Mouse (Mus musculus): ENCODE measurements around the gene Tmem131. TPM values are rescaled to one million over a fixed set of nuclear protein-coding genes. Genes with fewer than 3 reads are reported as not detected.

The Tmem131 gene
- polyA plus RNA-seq, 1 experiment, result 18.8 TPM

DNA sequence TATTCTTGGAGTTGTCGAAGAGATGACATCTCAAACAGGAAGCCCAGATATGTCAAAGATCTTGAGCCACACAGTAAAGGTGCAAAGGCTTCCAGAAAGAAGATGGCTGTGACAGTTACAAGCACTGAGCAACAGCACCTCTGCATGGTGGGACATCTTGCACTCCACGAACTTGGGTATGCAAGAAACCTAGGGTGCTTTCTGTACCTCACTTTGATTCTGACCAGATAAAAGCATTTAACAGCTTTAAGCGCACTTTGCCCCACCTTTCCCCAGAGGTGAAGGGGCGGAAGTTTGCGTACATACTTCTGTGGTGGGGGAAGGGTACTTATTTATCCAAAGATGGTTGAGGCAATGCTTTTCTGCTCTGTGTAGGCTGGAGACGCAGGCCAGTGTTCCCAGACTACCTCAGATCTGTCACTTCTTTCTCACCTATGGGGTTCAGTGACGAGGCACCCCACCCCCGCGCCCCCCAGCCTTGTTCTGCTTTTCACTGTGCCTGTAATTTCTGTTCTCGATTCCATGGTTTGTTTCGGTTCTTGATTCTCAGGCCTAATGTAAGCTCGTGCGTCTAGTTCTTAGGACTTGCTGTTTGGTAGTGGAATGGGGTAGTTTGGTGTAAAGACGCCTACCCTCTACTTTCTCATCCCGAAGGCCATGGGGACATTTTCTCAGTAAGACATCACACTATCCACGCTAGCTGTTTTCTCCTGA is 17.2 kb upstream of the Tmem131 start:
- Histone ChIP-seq H3K4me3 (ENCODE audit: control insufficient read depth, low read depth, low read length) (no peak overlapping the region), H3K27ac (ENCODE audit: control insufficient read depth, insufficient read depth, low read depth, low read length) (no peak overlapping the region), H3K36me3 (ENCODE audit: control insufficient read depth, insufficient read depth, low read length) (no peaks in the 10 kb centered on the region), H3K27me3 (ENCODE audit: control insufficient read depth, insufficient read depth, low read length) (no peaks in the 10 kb centered on the region), H3K4me1 (ENCODE audit: control insufficient read depth, insufficient read depth, low read length) (no peaks in the 10 kb centered on the region)
- TF ChIP-seq POLR2A (IDR thresholded peaks at IDR 0.05; ENCODE audit: control insufficient read depth, low read depth, low read length) (no peak), CTCF (IDR thresholded peaks at IDR 0.05; ENCODE audit: control insufficient read depth, insufficient read depth, insufficient replicate concordance, low read depth, low read length) (no peak)

DNA sequence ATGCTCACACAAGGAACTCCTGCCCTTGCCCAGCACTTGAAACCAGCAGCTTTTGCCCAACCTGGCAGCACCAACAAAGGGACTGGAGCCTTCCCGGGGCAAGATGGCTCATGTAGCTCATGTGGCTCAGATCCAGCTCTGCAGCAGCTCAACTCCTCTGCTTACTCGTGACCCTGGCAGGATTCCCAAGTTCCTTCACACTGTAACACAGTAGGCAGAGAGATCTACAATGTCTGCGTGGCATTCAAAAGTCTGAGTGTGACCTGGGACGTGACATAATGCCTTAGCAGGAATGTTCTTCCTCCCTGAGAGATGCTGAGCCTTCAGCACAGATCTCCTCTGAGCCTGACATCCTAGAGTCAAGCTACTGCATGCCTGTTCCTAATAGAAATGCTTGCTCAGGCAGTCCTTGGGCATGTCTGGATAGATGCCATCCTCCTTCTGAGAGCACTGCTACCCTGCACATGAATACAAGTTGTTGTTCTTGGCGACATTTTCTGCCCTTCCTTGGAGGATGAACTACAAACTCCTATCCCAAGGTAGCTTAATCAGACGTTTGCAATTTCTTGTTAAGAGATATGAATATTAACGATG is 6.2 kb upstream of the Tmem131 start:
- no peaks in the 10 kb centered on the region for H3K27me3 ChIP-seq (ENCODE audit: control insufficient read depth, insufficient read depth, low read length)
- H3K4me1 ChIP-seq (ENCODE audit: control insufficient read depth, insufficient read depth, low read length), result no peaks in the 10 kb centered on the region
- H3K36me3 ChIP-seq (ENCODE audit: control insufficient read depth, insufficient read depth, low read length), result no peaks in the 10 kb centered on the region
- H3K4me3 ChIP-seq (ENCODE audit: control insufficient read depth, low read depth, low read length), result no peak overlapping the region
- TF ChIP-seq CTCF (IDR thresholded peaks at IDR 0.05; ENCODE audit: control insufficient read depth, insufficient read depth, insufficient replicate concordance, low read depth, low read length) (no peak), POLR2A (IDR thresholded peaks at IDR 0.05; ENCODE audit: control insufficient read depth, low read depth, low read length) (no peak)
- no peak overlapping the region for H3K27ac ChIP-seq (ENCODE audit: control insufficient read depth, insufficient read depth, low read depth, low read length)

DNA sequence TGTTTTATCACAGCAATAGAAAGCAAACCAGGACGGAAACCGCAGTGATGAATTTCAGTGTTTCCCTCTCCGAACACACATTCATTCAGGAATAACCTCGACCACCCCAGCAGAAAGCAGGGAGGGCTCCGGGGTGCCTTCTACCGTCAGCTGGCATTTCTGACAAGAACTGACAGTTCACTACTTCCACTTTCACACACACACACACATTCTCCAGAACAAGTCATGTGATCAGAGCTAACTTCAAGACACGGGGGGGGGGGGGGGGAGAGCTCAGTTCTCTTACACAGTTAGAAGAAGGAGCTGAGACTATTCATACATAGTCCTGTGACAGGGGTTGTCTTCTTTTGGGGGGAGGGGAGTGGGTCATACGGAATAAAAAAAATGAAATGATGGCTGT is 4.0 kb upstream of the Tmem131 start:
- TF ChIP-seq CTCF (IDR thresholded peaks at IDR 0.05; ENCODE audit: control insufficient read depth, insufficient read depth, insufficient replicate concordance, low read depth, low read length) (no peak), POLR2A (IDR thresholded peaks at IDR 0.05; ENCODE audit: control insufficient read depth, low read depth, low read length) (no peak)
- no peaks in the 10 kb centered on the region for H3K4me1 ChIP-seq (ENCODE audit: control insufficient read depth, insufficient read depth, low read length)
- H3K27ac ChIP-seq (ENCODE audit: control insufficient read depth, insufficient read depth, low read depth, low read length), result no peak overlapping the region
- H3K36me3 ChIP-seq (ENCODE audit: control insufficient read depth, insufficient read depth, low read length), result no peaks in the 10 kb centered on the region
- no peak overlapping the region for H3K4me3 ChIP-seq (ENCODE audit: control insufficient read depth, low read depth, low read length)
- H3K27me3 ChIP-seq (ENCODE audit: control insufficient read depth, insufficient read depth, low read length), result no peaks in the 10 kb centered on the region

DNA sequence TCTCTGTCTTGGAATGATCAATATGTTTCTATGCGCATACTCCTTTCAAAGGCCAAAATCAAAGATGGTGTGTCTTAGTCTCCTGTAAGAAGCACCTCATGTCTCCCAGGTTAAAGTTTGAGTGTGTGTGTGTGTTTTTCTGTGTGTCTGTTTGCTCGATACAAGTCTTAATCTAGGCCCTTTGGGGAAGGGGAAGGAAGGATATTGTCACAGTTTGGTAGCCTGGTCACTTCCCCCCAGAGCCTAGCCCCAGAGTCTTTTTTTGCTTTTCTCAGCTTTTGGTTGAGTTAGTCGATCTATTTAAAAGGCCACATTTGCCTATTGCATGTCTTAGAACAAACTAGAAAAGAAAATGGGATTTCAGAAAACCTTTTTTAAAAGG is 3.1 kb downstream of the Tmem131 start:
- TF ChIP-seq CTCF (IDR thresholded peaks at IDR 0.05; ENCODE audit: control insufficient read depth, insufficient read depth, insufficient replicate concordance, low read depth, low read length) (no peak), POLR2A (IDR thresholded peaks at IDR 0.05; ENCODE audit: control insufficient read depth, low read depth, low read length) (no peak)
- H3K27ac ChIP-seq (ENCODE audit: control insufficient read depth, insufficient read depth, low read depth, low read length), result peak overlapping the region; percentile 47
- peak overlapping the region; percentile 88; the same call in 1 of the 2 replicates for H3K4me3 ChIP-seq (ENCODE audit: control insufficient read depth, low read depth, low read length)

DNA sequence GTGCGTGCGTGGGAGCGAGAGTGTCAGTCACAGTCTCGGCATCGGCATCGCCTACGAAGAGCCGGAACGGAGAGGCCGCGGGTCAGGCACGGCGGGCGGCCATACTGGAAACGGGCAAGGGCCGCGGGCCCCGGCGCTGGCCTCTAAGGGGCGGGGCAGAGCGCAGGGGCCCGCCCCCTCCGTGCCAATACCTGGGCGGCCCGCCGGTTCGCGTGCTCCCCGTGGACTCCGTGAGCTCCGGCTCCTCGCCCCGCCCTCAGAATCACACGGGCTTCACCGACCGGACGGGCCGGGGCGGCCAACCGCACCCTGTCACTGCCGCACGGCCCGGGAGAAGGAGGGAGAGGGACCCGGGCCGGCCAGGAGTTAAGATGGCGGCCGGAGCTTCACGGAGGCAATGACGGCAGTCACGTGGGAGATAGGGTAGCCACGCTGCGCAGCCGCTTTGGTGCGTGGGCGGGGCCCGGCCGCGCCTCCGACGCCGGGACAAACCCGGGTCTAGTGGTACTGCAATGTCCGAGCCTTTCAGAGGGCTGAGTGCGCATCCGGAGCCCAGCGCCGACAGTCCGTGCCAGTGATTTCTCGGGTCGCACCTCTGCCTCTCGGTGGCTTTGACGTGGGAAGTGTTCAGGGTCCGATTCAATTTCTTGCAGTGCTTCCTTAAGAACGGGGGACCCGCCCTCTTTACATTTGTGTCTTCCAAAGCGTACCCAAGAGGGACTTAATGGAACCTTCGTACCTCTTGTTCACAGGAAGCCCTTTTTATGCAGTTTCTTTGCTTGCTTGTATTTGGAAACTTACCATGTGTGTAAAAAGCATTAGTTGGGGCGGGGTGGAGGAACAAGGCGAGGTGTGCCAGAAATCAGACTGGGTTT is 3.7 kb downstream of the Tmem131 start:
- H3K4me1 ChIP-seq (ENCODE audit: control insufficient read depth, insufficient read depth, low read length), result peaks cover 2% of the 10 kb centered on the region
- TF ChIP-seq POLR2A (IDR thresholded peaks at IDR 0.05; ENCODE audit: control insufficient read depth, low read depth, low read length) (peak; percentile 82), CTCF (IDR thresholded peaks at IDR 0.05; ENCODE audit: control insufficient read depth, insufficient read depth, insufficient replicate concordance, low read depth, low read length) (no peak)

More for the DNA sequence above, 3.1 kb downstream of the Tmem131 start:
- Histone ChIP-seq H3K36me3 (ENCODE audit: control insufficient read depth, insufficient read depth, low read length) (no peaks in the 10 kb centered on the region), H3K27me3 (ENCODE audit: control insufficient read depth, insufficient read depth, low read length) (no peaks in the 10 kb centered on the region), H3K4me1 (ENCODE audit: control insufficient read depth, insufficient read depth, low read length) (peaks cover 2% of the 10 kb centered on the region)

DNA sequence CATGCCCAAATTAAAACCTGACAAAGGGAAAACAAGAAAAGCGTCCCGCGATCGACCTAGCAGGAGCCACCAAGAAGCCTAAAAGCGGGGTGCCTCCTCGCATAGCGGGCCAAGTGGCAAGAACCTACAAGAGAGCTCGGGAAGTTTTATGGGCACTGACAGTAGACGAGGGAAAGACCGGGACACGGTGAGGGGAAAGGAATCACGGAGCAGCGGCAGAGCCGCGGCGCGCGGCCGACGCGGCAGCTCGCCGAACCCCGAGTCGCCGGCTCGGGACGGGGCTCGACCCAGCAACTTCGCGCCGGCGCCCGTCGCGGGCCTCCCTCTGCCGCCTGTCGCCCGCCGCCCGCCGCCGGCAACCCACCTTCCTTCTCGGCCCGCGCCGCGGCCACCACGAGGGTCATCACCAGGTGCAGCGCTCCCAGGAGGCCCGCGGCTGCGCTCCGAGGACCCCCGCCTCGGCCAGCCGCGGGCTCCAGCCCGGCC is 4.6 kb downstream of the Tmem131 start:
- Histone ChIP-seq H3K4me1 (ENCODE audit: control insufficient read depth, insufficient read depth, low read length) (peaks cover 2% of the 10 kb centered on the region), H3K4me3 (ENCODE audit: control insufficient read depth, low read depth, low read length) (peak overlapping the region; percentile 88), H3K36me3 (ENCODE audit: control insufficient read depth, insufficient read depth, low read length) (no peaks in the 10 kb centered on the region), H3K27me3 (ENCODE audit: control insufficient read depth, insufficient read depth, low read length) (no peaks in the 10 kb centered on the region), H3K27ac (ENCODE audit: control insufficient read depth, insufficient read depth, low read depth, low read length) (peak overlapping the region; percentile 80)
- TF ChIP-seq POLR2A (IDR thresholded peaks at IDR 0.05; ENCODE audit: control insufficient read depth, low read depth, low read length) (no peak), CTCF (IDR thresholded peaks at IDR 0.05; ENCODE audit: control insufficient read depth, insufficient read depth, insufficient replicate concordance, low read depth, low read length) (no peak)

More for the DNA sequence above, 3.7 kb downstream of the Tmem131 start:
- Histone ChIP-seq H3K4me3 (ENCODE audit: control insufficient read depth, low read depth, low read length) (peak overlapping the region; percentile 88), H3K27me3 (ENCODE audit: control insufficient read depth, insufficient read depth, low read length) (no peaks in the 10 kb centered on the region), H3K36me3 (ENCODE audit: control insufficient read depth, insufficient read depth, low read length) (no peaks in the 10 kb centered on the region), H3K27ac (ENCODE audit: control insufficient read depth, insufficient read depth, low read depth, low read length) (peak overlapping the region; percentile 96)

DNA sequence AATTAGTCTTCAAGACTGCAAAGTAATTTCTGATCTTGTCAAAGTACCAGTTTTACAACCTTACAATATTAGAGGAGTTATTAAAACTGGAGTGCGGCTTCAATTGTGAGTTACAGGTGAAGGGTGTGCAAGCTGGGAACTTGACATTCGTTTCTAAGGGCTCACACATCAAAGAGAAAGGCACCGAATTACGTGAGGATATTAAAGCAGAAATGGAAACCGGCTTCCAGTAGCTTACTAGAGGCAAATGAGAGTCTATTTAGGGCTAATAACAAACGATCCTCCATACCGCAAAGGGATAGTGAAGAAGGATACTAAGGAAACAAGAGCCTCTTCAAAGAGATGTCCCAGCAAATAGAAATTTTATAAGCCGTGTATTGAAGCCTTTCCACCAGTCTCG is 5.1 kb downstream of the Tmem131 start:
- TF ChIP-seq POLR2A (IDR thresholded peaks at IDR 0.05; ENCODE audit: control insufficient read depth, low read depth, low read length), result no peak
- TF ChIP-seq CTCF (IDR thresholded peaks at IDR 0.05; ENCODE audit: control insufficient read depth, insufficient read depth, insufficient replicate concordance, low read depth, low read length), result no peak
- H3K4me1 ChIP-seq (ENCODE audit: control insufficient read depth, insufficient read depth, low read length), result peaks cover 2% of the 10 kb centered on the region
- peak overlapping the region; percentile 88 for H3K4me3 ChIP-seq (ENCODE audit: control insufficient read depth, low read depth, low read length)
- peak overlapping the region; percentile 80 for H3K27ac ChIP-seq (ENCODE audit: control insufficient read depth, insufficient read depth, low read depth, low read length)
- H3K27me3 ChIP-seq (ENCODE audit: control insufficient read depth, insufficient read depth, low read length), result no peaks in the 10 kb centered on the region
- H3K36me3 ChIP-seq (ENCODE audit: control insufficient read depth, insufficient read depth, low read length), result no peaks in the 10 kb centered on the region
